Mouse (Mus musculus) gastrocnemius, adult 2 months (tissue): ENCODE results near the gene Blm. TPM values are rescaled to one million over a fixed set of nuclear protein-coding genes. Genes with fewer than 3 reads are reported as not detected.
A peak's percentile ranks its signal among the peaks of the same experiment; 100 is the strongest.
"Not testable (repeated sequence)": the region's sequence is repeated elsewhere in the genome, so short reads cannot be mapped to it uniquely, and the experiment has no call there.

ENCODE experiments used
- DNase-seq: peaks from one replicate; pipeline ENCODE4 v3.0.0; 2022
- H3K27ac ChIP-seq: fragments of 200-600 bp; 2 replicates; pipeline ENCODE4 v1.8.1; 2022; ENCODE audit warnings: mild to moderate bottlenecking
- H3K4me3 ChIP-seq: fragments of 200-600 bp; 2 replicates; pipeline ENCODE4 v1.8.1; 2022; ENCODE audit warnings: mild to moderate bottlenecking, moderate library complexity
- CTCF ChIP-seq: fragments of 200-600 bp; IDR thresholded peaks from 2 replicates; pipeline ENCODE4 v1.8.1; 2022; ENCODE audit warnings: antibody characterized with exemption, mild to moderate bottlenecking, moderate library complexity
- intact Hi-C: fragments of 180-260 bp; cut with DNase I; formaldehyde crosslinking; loops from one replicate; pipeline ENCODE4 v1.15.1; 2025
- total RNA-seq, 2 experiments: library from RNA; stranded (reverse); gene quantifications; 2 replicates each; pipeline ENCODE4 v1.2.3; 2021

The Blm gene
- total RNA-seq, 2 experiments from 2014 or later, result 1.0 TPM

GRCm38 (mm10) chr7:80557161-80557560 is 22.2 kb upstream of the Blm start:
- H3K27ac ChIP-seq, result no peak overlapping the region
- intact Hi-C loops, result no loop called here
- TF ChIP-seq CTCF, result no peak
- no peak overlapping the region for H3K4me3 ChIP-seq
- no peak for DNase-seq

- no peak for DNase-seq
- no peak overlapping the region for H3K4me3 ChIP-seq
- intact Hi-C loops, result no loop called here
- no peak overlapping the region for H3K27ac ChIP-seq
- TF ChIP-seq CTCF, result no peak
These were observed 21.2 kb upstream of the Blm start for GRCm38 (mm10) chr7:80556166-80556565.

- intact Hi-C loops, result no loop called here
- DNase-seq, result no peak
- TF ChIP-seq CTCF, result peak; percentile 23; the same call in 1 of the 2 replicates
- Histone ChIP-seq H3K4me3 (no peak overlapping the region), H3K27ac (peak overlapping the region; percentile 57)
These were observed 20.2 kb upstream of the Blm start for GRCm38 (mm10) chr7:80555146-80555545.

GRCm38 (mm10) chr7:80554180-80555021 is 19.5 kb upstream of the Blm start:
- no peak for TF ChIP-seq CTCF
- Histone ChIP-seq H3K4me3 (no peak overlapping the region), H3K27ac (peak overlapping the region; percentile 57)
- intact Hi-C loops, result no loop called here
- DNase-seq, result no peak

GRCm38 (mm10) chr7:80548513-80549260 is 13.8 kb upstream of the Blm start:
- no peak for DNase-seq
- H3K27ac ChIP-seq, result no peak overlapping the region
- intact Hi-C loops, result no loop called here
- no peak for TF ChIP-seq CTCF
- no peak overlapping the region for H3K4me3 ChIP-seq

- H3K27ac ChIP-seq, result no peak overlapping the region
- no peak overlapping the region for H3K4me3 ChIP-seq
- no peak for DNase-seq
- intact Hi-C loops, result no loop called here
- TF ChIP-seq CTCF, result no peak
These were observed 7.4 kb upstream of the Blm start for GRCm38 (mm10) chr7:80542139-80542831.

- H3K4me3 ChIP-seq, result no peak overlapping the region
- intact Hi-C loops, result no loop called here
- no peak for TF ChIP-seq CTCF
- DNase-seq, result no peak
- no peak overlapping the region for H3K27ac ChIP-seq
These were observed 4.7 kb upstream of the Blm start for GRCm38 (mm10) chr7:80539581-80539980.

GRCm38 (mm10) chr7:80534291-80535008 is 469 bp downstream of the Blm start:
- Histone ChIP-seq H3K4me3 (peak overlapping the region; percentile 80), H3K27ac (peak overlapping the region; percentile 53)
- no peak for TF ChIP-seq CTCF
- peak; percentile 30 for DNase-seq
- intact Hi-C loops, result loop anchor here (2.0 kb wide), 1 partner anchor 132 kb away; no protein-coding TSS in a partner anchor

- intact Hi-C loops, result no loop called here
- TF ChIP-seq CTCF, result no peak
- no peak overlapping the region for H3K4me3 ChIP-seq
- H3K27ac ChIP-seq, result no peak overlapping the region
- no peak for DNase-seq
These were observed 3.8 kb downstream of the Blm start for GRCm38 (mm10) chr7:80531087-80531486.

- H3K4me3 ChIP-seq, result no peak overlapping the region
- TF ChIP-seq CTCF, result no peak
- H3K27ac ChIP-seq, result no peak overlapping the region
- intact Hi-C loops, result no loop called here
- no peak for DNase-seq
These were observed 4.3 kb downstream of the Blm start for GRCm38 (mm10) chr7:80530646-80531045.

- H3K27ac ChIP-seq, result no peak overlapping the region
- no peak overlapping the region for H3K4me3 ChIP-seq
- TF ChIP-seq CTCF, result no peak
- no peak for DNase-seq
- intact Hi-C loops, result no loop called here
These were observed 8.2 kb downstream of the Blm start for GRCm38 (mm10) chr7:80526698-80527097.

GRCm38 (mm10) chr7:80512408-80513085 is 22.4 kb downstream of the Blm start:
- no peak for TF ChIP-seq CTCF
- no peak for DNase-seq
- intact Hi-C loops, result no loop called here
- H3K4me3 ChIP-seq, result no peak overlapping the region
- H3K27ac ChIP-seq, result no peak overlapping the region

- H3K4me3 ChIP-seq, H3K27ac ChIP-seq, DNase-seq, intact Hi-C loops: not testable (repeated sequence)
These were observed 27.2 kb downstream of the Blm start for GRCm38 (mm10) chr7:80507697-80508096.
